Mouse (Mus musculus): ENCODE measurements around the gene Nup107. TPM values are rescaled to one million over a fixed set of nuclear protein-coding genes. Genes with fewer than 3 reads are reported as not detected.

Gene Nup107
- polyA plus RNA-seq (2017; shearing (Covaris generic)): 31.8 TPM

GRCm38 (mm10) chr10:117792141-117793091 is at the start of gene Nup107:
Gene Nup107, minus strand, starts transcription at chr10:117792705.

GRCm38 (mm10) chr10:117746297-117746883 is 46.1 kb downstream of the Nup107 start, which contains the start of gene Slc35e3:
Gene Slc35e3, minus strand, starts transcription at chr10:117746365.

DNA sequence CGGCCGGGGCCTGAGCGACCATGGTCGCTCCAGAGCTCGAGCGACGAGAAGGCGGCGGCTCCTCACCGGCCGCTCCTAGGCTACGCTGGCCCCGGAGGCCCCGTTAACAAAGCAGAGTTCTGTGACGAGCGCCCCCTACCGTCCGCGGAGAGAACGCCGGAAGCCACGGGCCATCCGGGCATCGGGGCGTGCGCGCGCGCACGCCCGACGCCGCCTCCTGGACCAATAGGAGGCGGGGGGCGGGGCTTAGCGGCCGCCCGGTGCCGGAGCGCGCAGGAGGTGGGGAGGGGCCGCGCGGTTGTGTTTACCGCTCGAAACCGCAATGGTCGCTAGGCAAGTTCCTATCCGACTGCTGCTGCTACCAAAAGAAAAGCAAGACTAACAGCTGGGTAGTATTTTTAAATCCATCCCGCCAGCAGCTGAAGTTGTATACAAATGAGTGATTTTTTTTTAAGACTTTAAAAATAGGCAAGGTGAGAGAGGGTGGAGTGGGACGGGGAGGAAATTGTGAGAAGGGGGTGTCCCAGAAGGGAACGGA is 81.8 kb downstream of the Nup107 start, which contains the start of gene Mdm2:
Gene Mdm2 (minus strand): TSS at position 155 of the 538 bp plus-strand sequence.

Other genes with a start within 250 kb of the Nup107 start
- 135 TPM for gene Cpm, start 163.2 kb downstream of the Nup107 start, polyA plus RNA-seq (2017; shearing (Covaris generic))
- 113 TPM for gene Mdm2, start 81.9 kb downstream of the Nup107 start, polyA plus RNA-seq (2017; shearing (Covaris generic))
- gene Slc35e3, start 46.3 kb downstream of the Nup107 start, polyA plus RNA-seq (2017; shearing (Covaris generic)): 5.4 TPM
- gene Rap1b, start 53.3 kb upstream of the Nup107 start, polyA plus RNA-seq (2017; shearing (Covaris generic)): 656 TPM